Mouse (Mus musculus) MN1 (cell line): ENCODE data around the gene Slc5a4b.

Experiments
- DNase-seq: peaks from one replicate; pipeline ENCODE4 v3.0.0-alpha.2; 2016; ENCODE audit warnings: low spot score

The Slc5a4b gene

GRCm38 (mm10) chr10:76036962-76037361 is 73.8 kb downstream of the Slc5a4b start:
- DNase-seq: no peak

GRCm38 (mm10) chr10:76035277-76035676 is 75.5 kb downstream of the Slc5a4b start:
- no peak for DNase-seq

GRCm38 (mm10) chr10:76034001-76034600 is 76.7 kb downstream of the Slc5a4b start:
- DNase-seq: no peak

- no peak for DNase-seq
Measured at GRCm38 (mm10) chr10:76033119-76033455, 77.7 kb downstream of the Slc5a4b start.

GRCm38 (mm10) chr10:76032402-76033118 is 78.2 kb downstream of the Slc5a4b start, which contains the start of gene Zfp280b:
Gene Zfp280b, plus strand, starts transcription at chr10:76032650.
- DNase-seq: peak; percentile 97

GRCm38 (mm10) chr10:76031511-76032401 is 79.0 kb downstream of the Slc5a4b start:
- no peak for DNase-seq

GRCm38 (mm10) chr10:76030496-76030895 is 80.3 kb downstream of the Slc5a4b start:
- DNase-seq: no peak

GRCm38 (mm10) chr10:76029276-76029675 is 81.5 kb downstream of the Slc5a4b start:
- no peak for DNase-seq

- DNase-seq: no peak
Measured at GRCm38 (mm10) chr10:76028396-76028795, 82.4 kb downstream of the Slc5a4b start.

GRCm38 (mm10) chr10:76028016-76028366 is 82.8 kb downstream of the Slc5a4b start:
- DNase-seq: no peak

GRCm38 (mm10) chr10:76027127-76028015 is 83.4 kb downstream of the Slc5a4b start:
- no peak for DNase-seq

GRCm38 (mm10) chr10:76025470-76026190 is 85.1 kb downstream of the Slc5a4b start:
- no peak for DNase-seq

- no peak for DNase-seq
Measured at GRCm38 (mm10) chr10:76023921-76024320, 86.8 kb downstream of the Slc5a4b start.

- DNase-seq: no peak
Measured at GRCm38 (mm10) chr10:76021728-76022127, 89.0 kb downstream of the Slc5a4b start.

- DNase-seq: no peak
Measured at GRCm38 (mm10) chr10:76016886-76017285, 93.9 kb downstream of the Slc5a4b start.

GRCm38 (mm10) chr10:76012922-76013321 is 97.8 kb downstream of the Slc5a4b start:
- no peak for DNase-seq

- DNase-seq: no peak
Measured at GRCm38 (mm10) chr10:76009812-76010211, 100.9 kb downstream of the Slc5a4b start.
